In genomic region chr16:23416261-23416656, GRCm38 (mm10) we compare ENCODE assay signal across 9 mouse cellular contexts. TPM values are rescaled to one million over a fixed set of nuclear protein-coding genes. Genes with fewer than 3 reads are reported as not detected.
DNase-seq lines count a peak whose midpoint lies in the region; ATAC-seq and TF ChIP-seq lines count a peak whose summit lies in the region.
"Had no signal": no experiment of that assay in that cellular context is flagged by ENCODE, and none has a peak within 500 bp of the region (broad histone marks: within the 10 kb centered on the region; RNA-seq: fewer than 3 reads in every experiment).

No protein-coding gene starts in this region.

- DNase-seq in cerebellum, postnatal 14 days = peak; percentile 17 to 23
- no peak for DNase-seq in cerebellum, adult 9-10 months
- DNase-seq in lung, postnatal 10 days = peak; percentile 73
- DNase-seq in urinary bladder, postnatal 10 days (ENCODE audit: low spot score) = no peak
- DNase-seq in spleen, postnatal 36 days (ENCODE audit: low spot score in 2 of 2) = no peak
- DNase-seq in cerebellum, adult 2 months = no peak

- ATAC-seq in heart, embryonic 11.5 days (replicated peaks; ENCODE audit: insufficient number of reproducible peaks, low FRiP score, low TSS enrichment) = no peak
- peak; percentile 75; the same call in 1 of the 2 replicates for ATAC-seq in kidney, embryonic 14.5 days (ENCODE audit: low FRiP score, low TSS enrichment)

- H3K9ac ChIP-seq in heart, embryonic 11.5 days (ENCODE audit: low read depth, low read length) = 0 out of 2 replicates have a peak overlapping the region, but pooled peaks have one; percentile 16
- H3K9ac ChIP-seq in kidney, embryonic 14.5 days (ENCODE audit: low read depth, low read length) = no peak overlapping the region

- 31% methylated on average over 10 of the region's 10 CpGs for WGBS in heart, embryonic 11.5 days (ENCODE audit: insufficient replicate concordance)
- WGBS in kidney, embryonic 14.5 days = 36% methylated on average over 10 of the region's 10 CpGs
- 40% methylated on average over 10 of the region's 10 CpGs for WGBS in cerebellum, adult 2 months

- peaks cover 6% of the 10 kb centered on the region; the same call in 1 of the 2 replicates for H3K4me1 ChIP-seq in heart, embryonic 11.5 days (ENCODE audit: control insufficient read depth, insufficient read depth, low read length)
- H3K4me1 ChIP-seq in kidney, embryonic 14.5 days (ENCODE audit: control insufficient read depth, insufficient read depth, low read length) = no peaks in the 10 kb centered on the region
- H3K4me1 ChIP-seq in cerebellum, adult 2 months (ENCODE audit: control insufficient read depth, insufficient read depth, low read length) = no peaks in the 10 kb centered on the region

- no peak for TF ChIP-seq POLR2A in cerebellum, adult 2 months (IDR thresholded peaks at IDR 0.05; ENCODE audit: borderline replicate concordance, insufficient read depth, low read length)

- no peak for TF ChIP-seq CTCF in cerebellum, adult 2 months (IDR thresholded peaks at IDR 0.05; ENCODE audit: borderline replicate concordance, insufficient read depth, low read depth, low read length)

- no peaks in the 10 kb centered on the region for H3K36me3 ChIP-seq in heart, embryonic 11.5 days (ENCODE audit: control insufficient read depth, insufficient read depth, low read length)
- H3K36me3 ChIP-seq in kidney, embryonic 14.5 days (ENCODE audit: control insufficient read depth, insufficient read depth, low read length) = no peaks in the 10 kb centered on the region

- H3K4me3 ChIP-seq in heart, embryonic 11.5 days (ENCODE audit: low read depth, low read length) = peak overlapping the region; percentile 18; the same call in 1 of the 2 replicates
- H3K4me3 ChIP-seq in kidney, embryonic 14.5 days (ENCODE audit: low read length) = no peak overlapping the region
- H3K4me3 ChIP-seq in cerebellum, adult 2 months (replicated peaks; ENCODE audit: insufficient read depth, low read depth, low read length) = no peak overlapping the region

- H3K27me3 ChIP-seq in heart, embryonic 11.5 days (ENCODE audit: control insufficient read depth, insufficient read depth, low read length) = no peaks in the 10 kb centered on the region
- H3K27me3 ChIP-seq in kidney, embryonic 14.5 days (ENCODE audit: control insufficient read depth, insufficient read depth, low read length) = no peaks in the 10 kb centered on the region
- no peaks in the 10 kb centered on the region; the same call in 1 of the 2 replicates for H3K27me3 ChIP-seq in cerebellum, adult 2 months (ENCODE audit: control insufficient read depth, insufficient read depth, low read length)

- peak overlapping the region; percentile 52 for H3K4me2 ChIP-seq in heart, embryonic 11.5 days
- H3K4me2 ChIP-seq in kidney, embryonic 14.5 days (replicated peaks; ENCODE audit: low read depth, low read length) = peak overlapping the region; percentile 12; the same call in 1 of the 2 replicates

- no peaks in the 10 kb centered on the region for H3K9me3 ChIP-seq in heart, embryonic 11.5 days (replicated peaks; ENCODE audit: control insufficient read depth, low read length)
- no peaks in the 10 kb centered on the region for H3K9me3 ChIP-seq in kidney, embryonic 14.5 days (ENCODE audit: control insufficient read depth, low read length)

- 0 out of 2 replicates have a peak overlapping the region, but pooled peaks have one; percentile 15 for H3K27ac ChIP-seq in heart, embryonic 11.5 days (ENCODE audit: low read depth, low read length)
- no peak overlapping the region for H3K27ac ChIP-seq in kidney, embryonic 14.5 days (ENCODE audit: low read depth, low read length)
- no peak overlapping the region for H3K27ac ChIP-seq in cerebellum, adult 2 months (ENCODE audit: insufficient read depth, low read length)

RNA-seq across cellular contexts. Expression of gene Rtp1, which starts 12.7 kb away (rescaled TPM):
- not detected in 2 replicates for polyA plus RNA-seq in heart, embryonic 11.5 days (2014; fragmentation: Nextera tagmentation; extraction: Ambion mirVana)
- not detected in 2 replicates for polyA plus RNA-seq in kidney, embryonic 14.5 days (2014; fragmentation: Nextera tagmentation; extraction: Ambion mirVana)
- polyA plus RNA-seq in cerebellum, adult 2 months (2012; rRNA removed) = 0.56 and 0.81 TPM in 2 replicates
- polyA plus RNA-seq: spleen, adult 2 months had no signal

Comparison
In these comparisons a context has a peak if more than half of its experiments do, and no peak if none do; other contexts are left out.
1. DNase-seq: peak in cerebellum, postnatal 14 days (2 of 2) and lung, postnatal 10 days (single experiment); none in cerebellum, adult 9-10 months (single experiment), urinary bladder, postnatal 10 days (single experiment), spleen, postnatal 36 days (0 of 2) and cerebellum, adult 2 months (0 of 2).